Mouse (Mus musculus): ENCODE results near the gene Ccnl2. TPM values are rescaled to one million over a fixed set of nuclear protein-coding genes. Genes with fewer than 3 reads are reported as not detected.

The Ccnl2 gene
- polyA plus RNA-seq, 1 experiment from 2014 or later, result 140 TPM

Small RNA genes within 50 kb of the gene (microRNA-seq; reads per million reads assigned to microRNA genes)
- gene Gm27743 (ENCODE audit: borderline number of aligned reads), result not detected

Other genes starting within 250 kb of the Ccnl2 start
- 13.4 and 14.5 TPM in 2 replicates for gene Slc35e2, start 211.1 kb upstream of the Ccnl2 start, polyA plus RNA-seq (2014; fragmentation: Nextera tagmentation; extraction: Ambion mirVana)
- gene Cdk11b, start 187.6 kb upstream of the Ccnl2 start, polyA plus RNA-seq (2014; fragmentation: Nextera tagmentation; extraction: Ambion mirVana), result 57.9 and 64.9 TPM in 2 replicates
- not detected in 2 replicates for gene Gm10563, start 167.1 kb upstream of the Ccnl2 start, polyA plus RNA-seq (2014; fragmentation: Nextera tagmentation; extraction: Ambion mirVana)
- gene Mmp23, start 159.1 kb upstream of the Ccnl2 start, polyA plus RNA-seq (2014; fragmentation: Nextera tagmentation; extraction: Ambion mirVana), result 13.6 and 13.7 TPM in 2 replicates
- 10.4 and 12.2 TPM in 2 replicates for gene Mib2, start 143.3 kb upstream of the Ccnl2 start, polyA plus RNA-seq (2014; fragmentation: Nextera tagmentation; extraction: Ambion mirVana)
- 0.86 and 1.4 TPM in 2 replicates for gene Fndc10, start 118.1 kb upstream of the Ccnl2 start, polyA plus RNA-seq (2014; fragmentation: Nextera tagmentation; extraction: Ambion mirVana)
- 122 and 125 TPM in 2 replicates for gene Ssu72, start 107.7 kb upstream of the Ccnl2 start, polyA plus RNA-seq (2014; fragmentation: Nextera tagmentation; extraction: Ambion mirVana)
- gene Tmem240, start 77.7 kb upstream of the Ccnl2 start, polyA plus RNA-seq (2014; fragmentation: Nextera tagmentation; extraction: Ambion mirVana), result 0.69 and 0.70 TPM in 2 replicates
- 156 and 161 TPM in 2 replicates for gene Atad3a, start 51.4 kb upstream of the Ccnl2 start, polyA plus RNA-seq (2014; fragmentation: Nextera tagmentation; extraction: Ambion mirVana)
- 1.2 and 1.3 TPM in 2 replicates for gene Vwa1, start 37.8 kb upstream of the Ccnl2 start, polyA plus RNA-seq (2014; fragmentation: Nextera tagmentation; extraction: Ambion mirVana)
- 0.25 and 0.39 TPM in 2 replicates for gene Tmem88b, start 26.6 kb upstream of the Ccnl2 start, polyA plus RNA-seq (2014; fragmentation: Nextera tagmentation; extraction: Ambion mirVana)
- gene Ankrd65, start 22.1 kb upstream of the Ccnl2 start, polyA plus RNA-seq (2014; fragmentation: Nextera tagmentation; extraction: Ambion mirVana), result not detected in 2 replicates
- 312 and 326 TPM in 2 replicates for gene Mrpl20, start 9.6 kb upstream of the Ccnl2 start, polyA plus RNA-seq (2014; fragmentation: Nextera tagmentation; extraction: Ambion mirVana)
- gene Aurkaip1, start 18.8 kb downstream of the Ccnl2 start, polyA plus RNA-seq (2014; fragmentation: Nextera tagmentation; extraction: Ambion mirVana), result 199 and 212 TPM in 2 replicates
- gene Mxra8, start 27.2 kb downstream of the Ccnl2 start, polyA plus RNA-seq (2014; fragmentation: Nextera tagmentation; extraction: Ambion mirVana), result 14.9 and 16.6 TPM in 2 replicates
- 7.0 and 11.0 TPM in 2 replicates for gene Dvl1, start 34.9 kb downstream of the Ccnl2 start, polyA plus RNA-seq (2014; fragmentation: Nextera tagmentation; extraction: Ambion mirVana)
- gene Tas1r3, start 50.9 kb downstream of the Ccnl2 start, polyA plus RNA-seq (2014; fragmentation: Nextera tagmentation; extraction: Ambion mirVana), result 0.22 and 0.26 TPM in 2 replicates
- 16.4 and 16.9 TPM in 2 replicates for gene Cptp, start 57.0 kb downstream of the Ccnl2 start, polyA plus RNA-seq (2014; fragmentation: Nextera tagmentation; extraction: Ambion mirVana)
- 79.3 and 86.8 TPM in 2 replicates for gene Ints11, start 57.1 kb downstream of the Ccnl2 start, polyA plus RNA-seq (2014; fragmentation: Nextera tagmentation; extraction: Ambion mirVana)
- 48.5 and 49.1 TPM in 2 replicates for gene Pusl1, start 79.3 kb downstream of the Ccnl2 start, polyA plus RNA-seq (2014; fragmentation: Nextera tagmentation; extraction: Ambion mirVana)
- gene Acap3, start 79.3 kb downstream of the Ccnl2 start, polyA plus RNA-seq (2014; fragmentation: Nextera tagmentation; extraction: Ambion mirVana), result 16.1 and 17.9 TPM in 2 replicates
- gene Ube2j2, start 131.3 kb downstream of the Ccnl2 start, polyA plus RNA-seq (2014; fragmentation: Nextera tagmentation; extraction: Ambion mirVana), result 123 TPM in 2 replicates
- 56.9 and 59.0 TPM in 2 replicates for gene C1qtnf12, start 149.8 kb downstream of the Ccnl2 start, polyA plus RNA-seq (2014; fragmentation: Nextera tagmentation; extraction: Ambion mirVana)
- gene B3galt6, start 180.2 kb downstream of the Ccnl2 start, polyA plus RNA-seq (2014; fragmentation: Nextera tagmentation; extraction: Ambion mirVana), result 12.1 and 13.0 TPM in 2 replicates
- 130 TPM in 2 replicates for gene Sdf4, start 180.4 kb downstream of the Ccnl2 start, polyA plus RNA-seq (2014; fragmentation: Nextera tagmentation; extraction: Ambion mirVana)
- gene Tnfrsf4, start 201.4 kb downstream of the Ccnl2 start, polyA plus RNA-seq (2014; fragmentation: Nextera tagmentation; extraction: Ambion mirVana), result 0.85 TPM in 1 of 2 replicates, not detected in the other
- gene Tnfrsf18, start 213.7 kb downstream of the Ccnl2 start, polyA plus RNA-seq (2014; fragmentation: Nextera tagmentation; extraction: Ambion mirVana), result 0.92 and 1.0 TPM in 2 replicates
- 0.12 and 0.56 TPM in 2 replicates for gene Ttll10, start 246.9 kb downstream of the Ccnl2 start, polyA plus RNA-seq (2014; fragmentation: Nextera tagmentation; extraction: Ambion mirVana)